ENCODE assay signal across 8 mouse cellular contexts in the genomic region with DNA sequence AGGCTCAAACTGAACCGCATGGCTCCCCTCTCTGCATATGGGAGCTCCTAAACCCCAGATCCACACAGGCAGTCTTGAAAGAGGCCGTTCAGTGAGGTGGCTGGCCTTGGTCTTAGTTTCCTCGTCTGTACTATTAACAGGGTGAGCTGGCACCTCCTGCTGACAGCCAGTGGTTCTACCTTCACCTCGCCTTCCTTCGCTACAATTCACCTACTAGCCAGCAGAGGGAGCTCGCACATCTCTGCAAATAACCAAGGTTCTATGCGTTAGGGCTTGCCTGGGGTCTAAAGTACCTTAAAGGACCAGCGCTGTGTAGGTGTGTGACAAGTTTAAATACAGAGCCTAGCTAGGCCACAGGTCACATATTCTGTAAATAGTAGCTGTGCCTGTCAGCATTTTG. TPM values are rescaled to one million over a fixed set of nuclear protein-coding genes. Genes with fewer than 3 reads are reported as not detected.
A peak's percentile ranks its signal among the peaks of the same experiment; 100 is the strongest.
DNase-seq lines count a peak whose midpoint lies in the region; ATAC-seq lines count a peak whose summit lies in the region.

No protein-coding gene starts in this region.

- peak; percentile 46 for ATAC-seq in hindbrain, embryonic 14.5 days (ENCODE audit: low FRiP score)

- H3K27me3 ChIP-seq in hindbrain, embryonic 14.5 days (ENCODE audit: control insufficient read depth, insufficient read depth, low read length) = no peaks in the 10 kb centered on the region

- no peak overlapping the region for H3K4me2 ChIP-seq in hindbrain, embryonic 14.5 days (replicated peaks)

- WGBS in hindbrain, embryonic 14.5 days = 9% methylated on average over 8 of the region's 8 CpGs

- H3K27ac ChIP-seq in hindbrain, embryonic 14.5 days = no peak overlapping the region

- H3K9me3 ChIP-seq in hindbrain, embryonic 14.5 days (ENCODE audit: control insufficient read depth, low read length) = no peaks in the 10 kb centered on the region

- DNase-seq in NIH3T3 (ENCODE audit: low read depth) = peak; percentile 97
- peak; percentile 73 for DNase-seq in cerebellum, adult 9-11 months
- peak; percentile 64 to 84 for DNase-seq in frontal cortex, postnatal 10 days (ENCODE audit: low spot score in 2 of 2)
- DNase-seq in hindbrain, embryonic 14.5 days (ENCODE audit: low spot score) = peak; percentile 90
- DNase-seq in layer of hippocampus, postnatal 25 days (ENCODE audit: extremely low spot score in 1 of 2, low spot score in 1 of 2) = peak; percentile 72 to 90
- DNase-seq in lung, postnatal 10 days = peak; percentile 90
- DNase-seq in retina, adult 2 months (ENCODE audit: low read depth, low spot score) = peak; percentile 63
- DNase-seq in thymus, postnatal 25 days = peak; percentile 82

- H3K4me3 ChIP-seq in hindbrain, embryonic 14.5 days (replicated peaks; ENCODE audit: low read length) = no peak overlapping the region

- no peaks in the 10 kb centered on the region for H3K36me3 ChIP-seq in hindbrain, embryonic 14.5 days (replicated peaks; ENCODE audit: control insufficient read depth, insufficient read depth)

- 0 out of 2 replicates have a peak, but pooled peaks cover 7% of the 10 kb centered on the region for H3K4me1 ChIP-seq in hindbrain, embryonic 14.5 days (replicated peaks; ENCODE audit: control insufficient read depth, insufficient read depth, low read length)

- H3K9ac ChIP-seq in hindbrain, embryonic 14.5 days = no peak overlapping the region

RNA-seq across cellular contexts. Expression of a gene that starts 9.9 kb away (rescaled TPM):
- polyA plus RNA-seq in hindbrain, embryonic 14.5 days (2014; fragmentation: Nextera tagmentation; extraction: Ambion mirVana) = not detected in 2 replicates
- total RNA-seq in layer of hippocampus, postnatal 25 days (2021) = not detected

RNA-seq across cellular contexts. Expression of a gene that starts 28.5 kb away (rescaled TPM):
- 255 and 259 TPM in 2 replicates for polyA plus RNA-seq in hindbrain, embryonic 14.5 days (2014; fragmentation: Nextera tagmentation; extraction: Ambion mirVana)
- 100 to 1,000 TPM; 281 to 321 TPM for total RNA-seq in layer of hippocampus, postnatal 25 days (2021)
